Mouse (Mus musculus) kidney, embryonic 15.5 days (tissue): Measurements from ENCODE around the gene Smco1. TPM values are rescaled to one million over a fixed set of nuclear protein-coding genes. Genes with fewer than 3 reads are reported as not detected.
"Not testable (repeated sequence)": the region's sequence is repeated elsewhere in the genome, so short reads cannot be mapped to it uniquely, and the experiment has no call there.

Experiments used
- ATAC-seq: fragments of 200-750 bp; cut with Nextera tagmentation; replicated peaks from 2 replicates; pipeline ENCODE4 v1.8.0; 2017; ENCODE audit warnings: moderate TSS enrichment; ENCODE audit not compliant: low FRiP score
- H3K27ac ChIP-seq: fragments of 300-500 bp; sonication (generic); 2 replicates; pipeline ENCODE4 v1.5.1; 2015; ENCODE audit warnings: mild to moderate bottlenecking, inconsistent platforms
- H3K27me3 ChIP-seq: fragments of 300-500 bp; sonication (generic); 2 replicates; pipeline ENCODE4 v1.6.1; 2015; ENCODE audit warnings: inconsistent platforms
- H3K36me3 ChIP-seq: fragments of 300-500 bp; sonication (generic); 2 replicates; pipeline ENCODE4 v1.6.1; 2015; ENCODE audit warnings: inconsistent platforms
- H3K4me1 ChIP-seq: fragments of 300-500 bp; sonication (generic); 2 replicates; pipeline ENCODE4 v1.6.1; 2015; ENCODE audit warnings: inconsistent platforms
- H3K4me2 ChIP-seq: fragments of 300-500 bp; sonication (generic); 2 replicates; pipeline ENCODE4 v1.6.1; 2015; ENCODE audit warnings: moderate library complexity, mild to moderate bottlenecking, inconsistent platforms
- H3K4me3 ChIP-seq: fragments of 300-500 bp; sonication (generic); replicated peaks from 2 replicates; pipeline ENCODE4 v1.5.1; 2015; ENCODE audit warnings: mild to moderate bottlenecking, inconsistent platforms
- H3K9ac ChIP-seq: fragments of 300-500 bp; sonication (generic); 2 replicates; pipeline ENCODE4 v1.6.1; 2015; ENCODE audit warnings: mild to moderate bottlenecking, inconsistent platforms
- H3K9me3 ChIP-seq: fragments of 300-500 bp; sonication (generic); replicated peaks from 2 replicates; pipeline ENCODE4 v1.6.1; 2016; ENCODE audit warnings: inconsistent platforms
- WGBS: fragments of 180-500 bp; shearing (Covaris S2); methylation state at CpG from one replicate; pipeline ENCODE4 v1.1.7; 2015; ENCODE audit warnings: mixed read lengths; 5-methylcytosine and 5-hydroxymethylcytosine counted together
- polyA plus RNA-seq: library from polyadenylated mRNA; unstranded; fragments of >200 nt; fragmentation: Nextera tagmentation; extraction: Ambion mirVana; gene quantifications from 2 replicates; pipeline ENCODE4 v1.2.1, GENCODE M21; 2015

Smco1 gene
- polyA plus RNA-seq, result not detected in 2 replicates

DNA sequence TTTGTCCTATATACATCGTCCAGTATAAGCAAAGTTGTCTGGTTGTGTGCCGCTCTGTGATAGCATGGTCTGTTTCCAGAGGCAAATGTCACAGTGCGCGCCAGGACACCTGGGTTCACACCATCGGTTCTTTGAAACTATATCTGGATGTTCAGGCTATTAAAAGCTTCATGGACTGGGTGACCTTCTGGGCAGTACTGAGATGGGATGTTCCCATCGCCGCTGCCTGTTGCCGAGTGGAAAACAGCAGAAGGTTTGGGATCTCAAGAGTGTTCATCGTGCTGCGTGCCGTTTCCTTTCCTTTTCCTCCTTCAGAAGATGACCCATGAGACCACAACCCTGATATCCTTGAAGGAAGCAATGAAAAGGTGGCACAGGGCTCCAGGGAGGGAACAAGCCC lies at the start of gene Smco1:
Gene Smco1, plus strand, starts transcription at position 178 of the 400 bp plus-strand sequence.
- no peak within 1 kb of the TSS for H3K4me2 ChIP-seq
- no peaks in the 10 kb centered on the region for H3K4me1 ChIP-seq
- H3K9ac ChIP-seq, result no peak within 1 kb of the TSS
- ATAC-seq, result no peak
- H3K36me3 ChIP-seq, result no peaks in the 10 kb centered on the region
- H3K9me3 ChIP-seq, result no peaks in the 10 kb centered on the region
- H3K4me3 ChIP-seq, result no peak within 1 kb of the TSS
- H3K27me3 ChIP-seq, result no peaks in the 10 kb centered on the region
- H3K27ac ChIP-seq, result no peak within 1 kb of the TSS
- WGBS, result 86% methylated on average over 11 of the region's 11 CpGs

DNA sequence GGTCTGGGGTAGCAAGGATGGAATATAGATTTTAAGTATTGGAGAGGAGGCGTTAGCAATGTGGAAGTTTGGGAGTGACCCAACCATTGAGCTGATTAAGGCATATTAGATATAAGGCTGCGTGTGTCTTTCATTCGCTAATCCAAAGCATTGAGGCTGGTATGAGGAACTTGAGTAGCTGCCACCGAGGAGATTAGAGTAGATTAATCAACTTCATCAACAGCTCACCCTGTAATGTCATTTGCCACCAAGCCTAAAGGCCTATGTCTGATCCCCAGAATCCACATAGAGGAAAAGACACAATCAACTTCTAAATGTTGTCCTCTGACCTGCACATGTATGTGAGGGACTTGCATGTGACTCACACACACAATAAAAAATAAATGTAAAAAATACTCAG lies 49.5 kb upstream of the Smco1 start:
- Histone ChIP-seq H3K27ac (no peak overlapping the region), H3K4me3 (no peak overlapping the region), H3K9ac (no peak overlapping the region), H3K27me3 (no peaks in the 10 kb centered on the region), H3K9me3 (no peaks in the 10 kb centered on the region), H3K4me1 (no peaks in the 10 kb centered on the region), H3K36me3 (no peaks in the 10 kb centered on the region), H3K4me2 (no peak overlapping the region)
- 86% methylated on average over 4 of the region's 4 CpGs for WGBS
- ATAC-seq, result no peak

DNA sequence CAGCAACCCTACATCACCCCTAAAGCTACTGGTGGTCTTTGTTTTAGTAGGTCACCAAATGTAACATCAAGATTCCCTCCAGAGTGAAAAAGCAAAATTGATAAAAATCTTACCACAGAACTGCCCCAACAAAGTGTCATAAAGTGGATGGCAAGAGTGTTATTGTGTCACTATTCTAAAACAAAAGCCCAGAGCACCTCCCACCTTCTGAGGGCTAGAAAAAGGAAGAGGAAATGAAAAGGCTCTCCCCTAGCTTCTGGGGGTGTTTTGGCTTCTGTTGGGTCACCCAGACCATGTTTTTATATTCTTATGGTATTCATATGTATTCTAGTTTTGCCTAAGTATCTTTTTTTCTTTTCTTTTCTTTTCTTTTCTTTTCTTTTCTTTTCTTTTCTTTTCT lies 48.9 kb upstream of the Smco1 start:
- Histone ChIP-seq H3K4me3 (no peak overlapping the region), H3K27me3 (no peaks in the 10 kb centered on the region), H3K4me2 (no peak overlapping the region), H3K4me1 (no peaks in the 10 kb centered on the region), H3K36me3 (no peaks in the 10 kb centered on the region), H3K27ac (no peak overlapping the region), H3K9me3 (no peaks in the 10 kb centered on the region), H3K9ac (no peak overlapping the region)
- no peak for ATAC-seq

DNA sequence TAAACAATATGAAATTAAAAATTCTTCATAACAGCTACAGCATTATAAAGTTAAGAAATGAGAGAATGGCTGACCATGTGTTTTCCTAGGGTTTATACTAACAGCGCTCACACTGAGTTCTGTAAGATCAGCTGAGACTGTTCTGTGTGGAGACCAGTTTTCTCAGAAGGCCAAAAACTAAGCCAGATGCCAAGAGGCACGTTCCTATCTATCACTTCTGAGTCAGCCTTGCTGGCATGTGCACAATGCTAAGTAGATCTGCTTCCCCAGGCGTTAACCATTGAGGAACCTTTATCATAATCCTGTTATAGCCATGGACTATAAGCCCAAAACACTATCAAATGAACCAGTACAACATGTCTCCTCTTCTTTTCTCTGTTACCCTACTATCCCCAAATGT lies 39.2 kb upstream of the Smco1 start:
- not testable (repeated sequence) for H3K4me1 ChIP-seq, H3K4me3 ChIP-seq, H3K4me2 ChIP-seq, H3K9ac ChIP-seq, ATAC-seq, H3K9me3 ChIP-seq, H3K27ac ChIP-seq, H3K27me3 ChIP-seq
- peaks cover 46% of the 10 kb centered on the region for H3K36me3 ChIP-seq
- 88% methylated on average over 3 of the region's 3 CpGs for WGBS

DNA sequence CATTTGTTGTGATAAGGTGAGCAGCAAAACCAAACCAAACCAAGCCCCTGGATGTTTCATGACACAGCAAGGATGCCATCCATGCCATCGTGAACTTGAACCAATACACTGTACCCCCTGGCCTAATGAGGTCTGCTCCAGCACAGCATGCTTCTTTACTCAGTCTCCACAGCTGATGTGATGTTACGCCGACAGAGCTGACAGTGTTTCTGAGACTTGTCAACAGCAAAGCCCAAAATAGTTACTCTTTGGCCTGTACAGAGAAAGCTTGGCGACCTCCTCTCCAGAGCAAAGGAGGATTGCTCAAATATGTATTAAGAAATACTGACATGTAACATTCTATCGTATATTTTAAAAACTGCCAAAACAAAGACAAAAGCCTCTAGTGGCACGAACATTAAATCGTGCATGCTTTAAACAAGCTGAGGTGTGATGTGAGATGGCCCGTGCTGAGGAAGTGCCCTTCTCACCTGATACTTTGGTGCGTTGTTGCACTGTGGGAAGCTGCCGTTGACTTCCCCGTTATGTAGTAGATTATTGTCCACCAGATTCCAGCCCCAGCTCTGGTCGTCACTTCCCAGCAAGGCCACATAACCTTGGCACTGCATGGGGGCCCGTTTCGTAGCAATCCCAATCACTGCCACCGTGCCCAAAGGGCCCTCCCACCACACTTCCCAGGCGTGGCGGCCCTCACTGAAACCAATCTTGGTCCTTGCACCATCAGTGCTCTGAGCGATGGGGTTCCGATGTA lies 33.2 kb upstream of the Smco1 start:
- no peak overlapping the region for H3K9ac ChIP-seq
- H3K36me3 ChIP-seq, result peaks cover 45% of the 10 kb centered on the region
- H3K27me3 ChIP-seq, result no peaks in the 10 kb centered on the region
- H3K27ac ChIP-seq, result no peak overlapping the region
- WGBS, result 87% methylated on average over 19 of the region's 19 CpGs
- H3K9me3 ChIP-seq, result no peaks in the 10 kb centered on the region
- H3K4me2 ChIP-seq, result no peak overlapping the region
- ATAC-seq, result no peak
- H3K4me1 ChIP-seq, result no peaks in the 10 kb centered on the region
- H3K4me3 ChIP-seq, result no peak overlapping the region

DNA sequence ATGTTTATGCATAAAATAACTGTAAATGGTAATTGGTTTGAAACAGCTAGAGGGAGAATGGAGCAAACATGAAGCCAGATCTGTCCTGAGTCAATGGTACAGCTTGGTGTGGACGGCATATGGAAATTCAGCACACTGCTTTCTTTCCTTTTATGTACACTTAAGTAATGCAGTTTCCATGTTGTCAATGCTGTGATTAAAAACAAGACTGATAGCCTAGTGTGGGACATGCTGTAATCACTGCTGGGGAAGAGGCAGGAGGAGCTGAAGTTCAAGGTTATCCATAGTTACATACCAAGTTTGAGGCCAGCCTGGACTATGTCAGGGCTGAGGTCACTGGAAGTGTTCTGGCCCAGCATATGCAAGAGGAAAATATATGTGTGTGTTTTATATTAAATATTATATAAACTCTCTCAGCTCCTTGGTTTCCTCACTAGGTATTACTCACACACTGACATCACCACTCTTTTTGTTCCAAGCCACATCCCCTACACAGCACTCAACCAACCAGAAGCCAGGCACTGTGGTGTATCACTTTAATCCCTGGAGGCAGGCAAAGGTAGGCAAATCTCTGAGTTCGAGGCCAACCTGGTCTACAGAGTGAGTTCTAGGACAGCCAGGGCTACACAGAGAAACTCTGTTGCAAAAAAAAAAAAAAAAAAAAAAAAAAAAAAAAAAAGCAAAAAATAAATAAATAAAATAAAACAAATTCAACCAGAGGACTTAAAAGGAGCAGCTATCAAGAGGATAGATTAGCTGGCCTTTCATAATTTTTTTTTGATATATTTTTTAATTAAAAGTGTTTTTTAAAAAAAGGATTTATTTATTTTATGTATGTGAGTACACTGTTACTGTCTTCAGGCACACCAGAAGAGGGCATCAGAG lies 31.6 kb upstream of the Smco1 start:
- Histone ChIP-seq H3K4me3 (no peak overlapping the region), H3K36me3 (peaks cover 31% of the 10 kb centered on the region), H3K27me3 (no peaks in the 10 kb centered on the region), H3K9ac (no peak overlapping the region), H3K4me1 (peaks cover 6% of the 10 kb centered on the region), H3K9me3 (no peaks in the 10 kb centered on the region), H3K4me2 (no peak overlapping the region), H3K27ac (no peak overlapping the region)
- no peak for ATAC-seq
- 86% methylated on average over 2 of the region's 2 CpGs for WGBS

DNA sequence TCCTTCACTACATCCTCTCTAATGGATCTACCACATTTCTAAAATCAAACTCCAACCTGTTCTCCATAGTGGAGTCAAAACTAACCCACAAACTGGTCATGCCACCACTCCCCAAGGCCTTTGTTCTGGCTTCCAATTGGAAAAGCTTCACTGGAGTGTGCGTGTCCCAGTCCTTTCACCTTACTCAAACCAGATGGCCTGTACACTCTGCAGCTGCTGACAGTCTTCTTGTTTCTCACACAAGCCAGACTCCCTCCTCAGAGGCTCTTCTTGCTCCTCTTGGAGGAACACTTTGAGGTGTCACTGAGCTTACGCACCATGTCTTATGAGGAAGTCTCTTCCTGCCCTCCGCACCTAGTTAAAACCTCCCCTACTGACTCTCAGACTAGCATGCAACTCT lies 27.4 kb upstream of the Smco1 start:
- H3K36me3 ChIP-seq, result peaks cover 2% of the 10 kb centered on the region; the same call in 1 of the 2 replicates
- no peaks in the 10 kb centered on the region for H3K9me3 ChIP-seq
- H3K4me1 ChIP-seq, result peaks cover 28% of the 10 kb centered on the region
- WGBS, result 90% methylated on average over 3 of the region's 3 CpGs
- H3K4me2 ChIP-seq, result no peak overlapping the region
- no peak overlapping the region for H3K27ac ChIP-seq
- no peak overlapping the region for H3K4me3 ChIP-seq
- ATAC-seq, result no peak
- H3K9ac ChIP-seq, result no peak overlapping the region
- no peaks in the 10 kb centered on the region for H3K27me3 ChIP-seq

DNA sequence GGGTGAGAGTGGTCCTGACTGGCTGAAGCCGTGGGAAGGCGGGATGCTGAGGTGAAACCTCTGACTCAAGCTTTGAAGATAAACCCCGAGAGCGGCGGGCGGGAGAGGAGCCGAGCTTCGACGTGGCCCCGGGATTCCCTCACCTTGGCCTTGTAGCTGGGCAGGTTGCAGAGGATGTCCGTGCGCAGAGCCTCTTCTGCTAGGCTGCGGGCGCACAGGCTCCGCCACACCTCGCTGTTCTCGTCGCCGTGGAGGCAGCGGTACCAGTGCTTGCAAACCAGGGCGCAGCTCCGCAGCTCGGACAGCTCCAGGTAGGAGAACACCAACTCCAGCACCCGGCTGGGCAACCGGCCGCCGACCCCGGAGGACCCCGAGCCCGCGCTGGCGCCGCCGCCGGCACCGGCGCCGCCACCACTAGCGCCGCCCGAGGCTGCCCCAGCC lies 24.9 kb upstream of the Smco1 start:
- peak overlapping the region; percentile 88 for H3K9ac ChIP-seq
- no peaks in the 10 kb centered on the region for H3K9me3 ChIP-seq
- peak overlapping the region; percentile 75 for H3K4me2 ChIP-seq
- WGBS, result 0% methylated on average over 41 of the region's 41 CpGs
- H3K27me3 ChIP-seq, result no peaks in the 10 kb centered on the region
- H3K4me1 ChIP-seq, result peaks cover 28% of the 10 kb centered on the region
- ATAC-seq, result peak; percentile 52; the same call in 1 of the 2 replicates
- H3K27ac ChIP-seq, result peak overlapping the region; percentile 93
- no peaks in the 10 kb centered on the region for H3K36me3 ChIP-seq
- peak overlapping the region; percentile 78 for H3K4me3 ChIP-seq

DNA sequence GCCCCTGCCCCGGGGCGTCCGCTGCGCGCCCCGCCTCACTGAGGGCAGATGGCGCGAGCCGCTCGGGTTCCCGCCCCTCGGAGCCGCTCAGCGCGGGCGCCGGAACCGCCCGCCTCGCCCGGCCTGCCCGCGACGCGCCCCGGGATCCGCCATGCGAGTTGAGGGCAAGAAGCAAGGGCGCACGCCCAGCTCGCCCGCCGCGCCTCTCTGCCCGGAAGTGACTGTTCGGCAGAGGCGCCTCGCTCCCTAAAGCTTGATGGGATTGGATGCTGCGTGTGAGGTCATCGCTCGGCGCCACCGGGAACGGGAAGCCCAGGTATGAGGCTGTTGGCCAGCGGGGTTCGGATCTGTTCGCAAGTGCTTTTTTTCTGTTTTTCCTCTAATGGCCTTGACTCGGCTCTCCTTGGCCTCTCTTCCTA lies 24.3 kb upstream of the Smco1 start, which contains the start of the genes Fbxo45 and Wdr53:
Gene Fbxo45, minus strand, starts transcription at position 207 of the 419 bp plus-strand sequence.
Gene Wdr53, plus strand, starts transcription at position 276 of the 419 bp plus-strand sequence.
- whole genome bisulfite sequencing, result under 1% methylated on average over 48 of the region's 48 CpGs
- peaks cover 28% of the 10 kb centered on the region for H3K4me1 ChIP-seq
- H3K9ac ChIP-seq, result peak within 1 kb of the TSS; percentile 88
- peaks cover 4% of the 10 kb centered on the region for H3K36me3 ChIP-seq
- ATAC-seq, result peak; percentile 99
- peak within 1 kb of the TSS; percentile 78 for H3K4me3 ChIP-seq
- no peaks in the 10 kb centered on the region for H3K27me3 ChIP-seq
- H3K4me2 ChIP-seq, result peak within 1 kb of the TSS; percentile 75
- peak within 1 kb of the TSS; percentile 93 for H3K27ac ChIP-seq
- no peaks in the 10 kb centered on the region for H3K9me3 ChIP-seq

DNA sequence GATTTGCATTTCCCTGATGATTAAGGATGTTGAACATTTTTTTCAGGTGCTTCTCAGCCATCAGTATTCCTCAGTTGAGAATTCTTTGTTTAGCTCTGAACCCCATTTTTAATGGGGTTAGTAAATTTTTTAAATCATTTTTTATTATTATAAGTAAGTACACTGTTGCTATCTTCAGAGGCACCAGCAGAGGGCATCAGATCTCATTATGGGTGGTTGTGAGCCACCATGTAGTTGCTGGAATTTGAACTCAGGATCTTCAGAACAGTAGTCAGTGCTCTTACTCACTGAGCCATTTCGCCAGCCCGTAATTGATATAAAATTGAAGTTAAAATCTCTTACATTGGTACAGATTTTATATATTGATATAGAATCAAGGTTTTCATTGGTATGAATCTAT lies 7.0 kb upstream of the Smco1 start:
- not testable (repeated sequence) for H3K27ac ChIP-seq, H3K9ac ChIP-seq, ATAC-seq, H3K4me2 ChIP-seq, H3K27me3 ChIP-seq, H3K4me3 ChIP-seq, H3K36me3 ChIP-seq, H3K9me3 ChIP-seq, H3K4me1 ChIP-seq
- 96% methylated on average over 2 of the region's 2 CpGs for WGBS

DNA sequence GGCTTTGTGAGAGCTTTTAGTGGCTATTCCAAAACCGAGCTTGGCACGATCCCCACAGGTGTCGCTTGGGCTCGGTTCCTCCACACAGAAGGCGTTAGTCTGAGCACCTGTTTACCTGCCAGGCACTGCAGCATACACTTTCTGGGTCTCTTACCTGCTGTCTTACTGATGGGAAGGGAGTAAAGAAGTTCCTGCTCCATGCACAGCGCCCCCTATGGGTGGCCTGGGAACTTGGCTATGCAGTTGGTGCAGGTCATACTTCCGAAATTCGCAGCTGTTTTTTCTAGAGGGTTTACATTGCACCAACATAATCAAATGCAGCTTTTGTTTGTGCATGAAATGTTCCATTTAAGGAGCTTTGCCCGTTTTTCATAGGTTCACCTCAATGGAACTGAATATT lies 2.1 kb downstream of the Smco1 start:
- Histone ChIP-seq H3K9me3 (no peaks in the 10 kb centered on the region), H3K36me3 (no peaks in the 10 kb centered on the region), H3K4me3 (no peak overlapping the region), H3K9ac (no peak overlapping the region), H3K27me3 (no peaks in the 10 kb centered on the region), H3K4me1 (peaks cover 4% of the 10 kb centered on the region), H3K4me2 (no peak overlapping the region), H3K27ac (no peak overlapping the region)
- ATAC-seq, result no peak
- 56% methylated on average over 9 of the region's 9 CpGs for WGBS

DNA sequence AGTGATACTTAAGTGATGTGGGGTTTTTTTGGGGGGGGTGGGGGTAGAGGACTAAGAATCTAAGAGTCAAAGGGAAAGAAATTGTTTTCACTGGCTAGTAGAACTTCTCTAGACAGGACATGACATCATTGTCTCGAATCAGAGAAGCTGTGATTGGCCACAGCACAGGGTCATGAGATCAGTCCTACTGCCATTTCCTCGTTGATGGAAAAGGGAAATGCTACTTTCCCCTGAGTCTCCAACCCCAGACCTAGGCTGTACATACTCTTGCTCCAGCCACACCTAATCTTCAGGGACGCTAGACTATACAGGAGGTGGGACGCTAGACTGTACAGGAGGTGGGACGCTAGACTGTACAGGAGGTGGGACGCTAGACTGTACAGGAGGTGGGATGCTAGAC lies 3.8 kb downstream of the Smco1 start:
- H3K27ac ChIP-seq, result no peak overlapping the region
- WGBS, result 87% methylated on average over 6 of the region's 6 CpGs
- ATAC-seq, result no peak

More for the DNA sequence above, 3.8 kb downstream of the Smco1 start:
- Histone ChIP-seq H3K4me1 (peaks cover 14% of the 10 kb centered on the region), H3K27me3 (no peaks in the 10 kb centered on the region), H3K36me3 (peaks cover 5% of the 10 kb centered on the region), H3K4me2 (no peak overlapping the region), H3K9ac (no peak overlapping the region), H3K4me3 (no peak overlapping the region), H3K9me3 (peaks cover 1% of the 10 kb centered on the region; the same call in 1 of the 2 replicates)
